Mouse (Mus musculus): ENCODE results near the gene Rhbdl1.

- no peak for TF ChIP-seq MAFK (IDR thresholded peaks at IDR 0.05; ENCODE audit: insufficient read depth, low read depth, low read length)
- TF ChIP-seq HCFC1 (IDR thresholded peaks at IDR 0.05; ENCODE audit: borderline replicate concordance, insufficient read depth, low read length), result no peak
- no peak for TF ChIP-seq ZNF384 (IDR thresholded peaks at IDR 0.05; ENCODE audit: low read depth, low read length)
Measured at GRCm38 (mm10) chr17:25880913-25881641, 44.0 kb upstream of the Rhbdl1 start.

All from ES-E14 (cell line).